In genomic region chr7:79052081-79052480, GRCm38 (mm10) we compare ENCODE assay signal across 12 mouse cellular contexts. TPM values are rescaled to one million over a fixed set of nuclear protein-coding genes. Genes with fewer than 3 reads are reported as not detected.
DNase-seq lines count a peak whose midpoint lies in the region; ATAC-seq and TF ChIP-seq lines count a peak whose summit lies in the region.
"Had no signal": no experiment of that assay in that cellular context is flagged by ENCODE, and none has a peak within 500 bp of the region (broad histone marks: within the 10 kb centered on the region; RNA-seq: fewer than 3 reads in every experiment).

No protein-coding gene starts in this region.

- peak overlapping the region; percentile 52 for H3K4me3 ChIP-seq in embryonic facial prominence, embryonic 15.5 days (replicated peaks)
- H3K4me3 ChIP-seq in limb, embryonic 11.5 days (ENCODE audit: low read depth, low read length), result no peak overlapping the region
- no peak overlapping the region for H3K4me3 ChIP-seq in liver, postnatal 0 days (ENCODE audit: low read depth, low read length)

- TF ChIP-seq EP300 in liver, postnatal 0 days (IDR thresholded peaks at IDR 0.05; ENCODE audit: low read depth), result no peak

- H3K27ac ChIP-seq in embryonic facial prominence, embryonic 15.5 days (replicated peaks), result no peak overlapping the region
- no peak overlapping the region for H3K27ac ChIP-seq in limb, embryonic 11.5 days (replicated peaks; ENCODE audit: low read depth, low read length)
- H3K27ac ChIP-seq in liver, postnatal 0 days (ENCODE audit: low read depth), result no peak overlapping the region

- no peaks in the 10 kb centered on the region for H3K9me3 ChIP-seq in embryonic facial prominence, embryonic 15.5 days (replicated peaks)
- no peaks in the 10 kb centered on the region for H3K9me3 ChIP-seq in limb, embryonic 11.5 days (ENCODE audit: control insufficient read depth, low read length)
- no peaks in the 10 kb centered on the region for H3K9me3 ChIP-seq in liver, postnatal 0 days (ENCODE audit: low read length)

- H3K4me2 ChIP-seq in embryonic facial prominence, embryonic 15.5 days (replicated peaks), result peak overlapping the region; percentile 91
- no peak overlapping the region for H3K4me2 ChIP-seq in limb, embryonic 11.5 days (ENCODE audit: low read depth, severe bottlenecking)
- no peak overlapping the region for H3K4me2 ChIP-seq in liver, postnatal 0 days (ENCODE audit: low read depth, low read length)

- 19% methylated on average over 5 of the region's 5 CpGs for WGBS in embryonic facial prominence, embryonic 15.5 days
- WGBS in limb, embryonic 11.5 days, result 16% methylated on average over 5 of the region's 5 CpGs
- WGBS in liver, postnatal 0 days (ENCODE audit: insufficient replicate concordance), result 26% methylated on average over 5 of the region's 5 CpGs

- ATAC-seq in embryonic facial prominence, embryonic 15.5 days (ENCODE audit: insufficient number of reproducible peaks, low FRiP score, low TSS enrichment, low read depth), result no peak
- no peak for ATAC-seq in limb, embryonic 11.5 days (ENCODE audit: insufficient number of reproducible peaks, low FRiP score, low TSS enrichment, low read depth)
- ATAC-seq in liver, postnatal 0 days, result no peak

- no peak for TF ChIP-seq CTCF in liver, postnatal 0 days (IDR thresholded peaks at IDR 0.05; ENCODE audit: low read depth)

- peaks cover 17% of the 10 kb centered on the region for H3K4me1 ChIP-seq in embryonic facial prominence, embryonic 15.5 days
- no peaks in the 10 kb centered on the region for H3K4me1 ChIP-seq in limb, embryonic 11.5 days (ENCODE audit: control insufficient read depth, insufficient read depth, low read length)
- no peaks in the 10 kb centered on the region for H3K4me1 ChIP-seq in liver, postnatal 0 days (ENCODE audit: insufficient read depth)

- H3K27me3 ChIP-seq in embryonic facial prominence, embryonic 15.5 days, result peaks cover 67% of the 10 kb centered on the region
- peaks cover 57% of the 10 kb centered on the region for H3K27me3 ChIP-seq in limb, embryonic 11.5 days (ENCODE audit: control insufficient read depth, insufficient read depth, low read length)
- H3K27me3 ChIP-seq in liver, postnatal 0 days (ENCODE audit: insufficient read depth, low read length), result peaks cover 41% of the 10 kb centered on the region

- peak; percentile 14 for DNase-seq in ovary, postnatal 36 days (ENCODE audit: low spot score)
- no peak for DNase-seq in ovary, postnatal 10 days (ENCODE audit: low spot score)
- peak; percentile 33 for DNase-seq in limb, embryonic 11.5 days (ENCODE audit: low spot score)
- no peak for DNase-seq in gastrocnemius, postnatal 36 days
- no peak for DNase-seq in right cerebral cortex, adult 18-20 months
- DNase-seq in liver, postnatal 0 days, result no peak
- DNase-seq: kidney, postnatal 25 days; left cerebral cortex, postnatal 4 days; lung, postnatal 36 days; thymus, adult 18-20 months had no signal

- intact Hi-C loops in gastrocnemius, postnatal 36 days (cut with DNase I), result no loop called here

- H3K36me3 ChIP-seq in embryonic facial prominence, embryonic 15.5 days, result no peaks in the 10 kb centered on the region
- H3K36me3 ChIP-seq in limb, embryonic 11.5 days (ENCODE audit: control insufficient read depth, insufficient read depth, low read length), result no peaks in the 10 kb centered on the region
- no peaks in the 10 kb centered on the region for H3K36me3 ChIP-seq in liver, postnatal 0 days (replicated peaks; ENCODE audit: insufficient read depth, low read length)

- H3K9ac ChIP-seq in embryonic facial prominence, embryonic 15.5 days, result no peak overlapping the region
- H3K9ac ChIP-seq in limb, embryonic 11.5 days (ENCODE audit: low read length), result no peak overlapping the region
- H3K9ac ChIP-seq in liver, postnatal 0 days (replicated peaks), result no peak overlapping the region

RNA-seq across cellular contexts. Expression of gene Acan, which starts 1.2 kb away (rescaled TPM):
- 16.4 and 26.3 TPM in 2 replicates for polyA plus RNA-seq in embryonic facial prominence, embryonic 15.5 days (2015; fragmentation: Nextera tagmentation; extraction: Ambion mirVana)
- polyA plus RNA-seq in limb, embryonic 11.5 days (2014; fragmentation: Nextera tagmentation; extraction: Ambion mirVana), result 0.81 and 1.2 TPM in 2 replicates
- under 1 TPM; 0.10 to 0.27 TPM for total RNA-seq in gastrocnemius, postnatal 36 days (2021)
- polyA plus RNA-seq in liver, postnatal 0 days (2015; fragmentation: Nextera tagmentation; extraction: Ambion mirVana), result not detected in 2 replicates
- total RNA-seq: hematopoietic stem cell, adult 5-6 weeks had no signal

Comparison
In these comparisons a context has a peak if more than half of its experiments do, and no peak if none do; other contexts are left out.
1. DNase-seq: peak in ovary, postnatal 36 days (single experiment) and limb, embryonic 11.5 days (single experiment); none in ovary, postnatal 10 days (single experiment), gastrocnemius, postnatal 36 days (0 of 2), right cerebral cortex, adult 18-20 months (single experiment) and liver, postnatal 0 days (single experiment).